Mouse (Mus musculus) urinary bladder, postnatal 10 days (tissue): ENCODE data around the gene Cops7a.

ENCODE experiments used
- DNase-seq: peaks from one replicate; pipeline ENCODE4 v3.0.0; 2022; ENCODE audit warnings: low spot score

Cops7a gene

GRCm38 (mm10) chr6:124918890-124919627 is 46.3 kb downstream of the Cops7a start:
- no peak for DNase-seq

- no peak for DNase-seq
These were observed 47.0 kb downstream of the Cops7a start for GRCm38 (mm10) chr6:124918331-124918690.

GRCm38 (mm10) chr6:124917518-124918330 is 47.6 kb downstream of the Cops7a start:
- DNase-seq, result peak; percentile 67

GRCm38 (mm10) chr6:124916695-124917517 is 48.4 kb downstream of the Cops7a start:
- peak; percentile 70 for DNase-seq

- no peak for DNase-seq
These were observed 49.2 kb downstream of the Cops7a start for GRCm38 (mm10) chr6:124915942-124916694.

- DNase-seq, result no peak
These were observed 50.0 kb downstream of the Cops7a start for GRCm38 (mm10) chr6:124915160-124915941.

GRCm38 (mm10) chr6:124914511-124914910 is 50.8 kb downstream of the Cops7a start:
- no peak for DNase-seq

GRCm38 (mm10) chr6:124913721-124914285 is 51.5 kb downstream of the Cops7a start:
- DNase-seq, result no peak

- DNase-seq, result no peak
These were observed 52.1 kb downstream of the Cops7a start for GRCm38 (mm10) chr6:124913214-124913613.

GRCm38 (mm10) chr6:124911533-124912218 is 53.7 kb downstream of the Cops7a start, which contains the start of gene Lag3:
Lag3 (minus strand) TSS chr6:124911705.
- DNase-seq, result no peak

- DNase-seq, result no peak
These were observed 55.3 kb downstream of the Cops7a start for GRCm38 (mm10) chr6:124910032-124910431.
